ENCODE assay signal across 9 mouse cellular contexts in the genomic region with DNA sequence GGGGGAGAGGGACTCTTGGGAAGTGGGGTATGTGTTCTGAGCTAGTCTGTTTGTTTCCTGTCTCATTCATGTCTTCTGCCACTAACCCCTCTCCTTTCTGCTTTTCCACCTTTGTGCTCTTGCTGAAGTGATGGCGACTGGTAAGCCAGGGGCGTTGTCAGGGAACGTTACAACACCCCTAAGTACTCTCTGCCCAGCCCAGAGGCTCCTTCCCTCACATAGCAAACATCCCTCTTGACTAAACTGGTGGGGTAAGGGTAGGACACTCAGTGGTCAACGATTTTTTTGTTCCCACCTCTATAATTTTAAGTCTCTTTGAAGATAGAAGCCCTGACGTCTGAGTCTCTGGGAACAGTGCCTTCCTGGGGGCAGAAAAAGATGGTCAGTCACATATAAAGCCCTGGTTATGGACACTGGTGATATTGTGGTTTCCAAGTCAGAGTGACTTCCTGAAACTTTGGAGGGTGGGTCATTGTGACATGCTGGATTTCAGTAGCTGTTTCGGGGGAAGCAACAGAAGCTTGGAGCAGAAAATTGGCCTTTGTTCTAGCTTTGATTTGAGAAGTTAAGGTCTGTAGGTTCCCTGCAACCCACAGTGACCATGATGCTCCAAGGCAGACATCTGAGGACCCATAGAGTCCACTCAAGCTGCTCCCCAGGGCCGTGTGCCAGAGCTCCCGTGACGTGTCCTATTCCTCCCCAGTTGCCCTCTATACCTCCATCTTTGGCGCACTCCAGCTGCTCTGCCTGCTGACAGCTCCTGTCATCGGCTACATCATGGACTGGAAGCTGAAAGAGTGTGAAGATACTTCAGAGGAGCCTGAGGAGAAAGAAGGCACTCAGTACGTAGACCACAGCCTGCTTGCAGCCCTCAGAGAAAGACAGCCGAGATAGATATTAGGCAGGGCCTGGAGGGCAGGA. TPM values are rescaled to one million over a fixed set of nuclear protein-coding genes. Genes with fewer than 3 reads are reported as not detected.
DNase-seq lines count a peak whose midpoint lies in the region; ATAC-seq and TF ChIP-seq lines count a peak whose summit lies in the region.
"Had no signal": no experiment of that assay in that cellular context is flagged by ENCODE, and none has a peak within 500 bp of the region (broad histone marks: within the 10 kb centered on the region; RNA-seq: fewer than 3 reads in every experiment).

No protein-coding gene starts in this region.

- peak overlapping the region; percentile 10; the same call in 1 of the 2 replicates for H3K27ac ChIP-seq in liver, embryonic 13.5 days
- H3K27ac ChIP-seq in olfactory bulb, adult 2 months (ENCODE audit: insufficient read depth, low read depth, low read length): peak overlapping the region; percentile 32
- H3K27ac ChIP-seq: neural tube, embryonic 12.5 days had no signal

- no peak overlapping the region for H3K4me3 ChIP-seq in liver, embryonic 13.5 days (replicated peaks)
- no peak overlapping the region for H3K4me3 ChIP-seq in olfactory bulb, adult 2 months (ENCODE audit: insufficient read depth, low read depth, low read length)
- H3K4me3 ChIP-seq: neural tube, embryonic 12.5 days had no signal

- WGBS in liver, embryonic 13.5 days (ENCODE audit: insufficient replicate concordance): 65% methylated on average over 13 of the region's 13 CpGs
- WGBS in olfactory bulb, adult 2 months: 77% methylated on average over 13 of the region's 13 CpGs

- TF ChIP-seq CTCF in olfactory bulb, adult 2 months (IDR thresholded peaks at IDR 0.05; ENCODE audit: insufficient read depth, low read depth, low read length): no peak

- no peak overlapping the region for H3K4me2 ChIP-seq in liver, embryonic 13.5 days
- H3K4me2 ChIP-seq: neural tube, embryonic 12.5 days had no signal

- H3K4me1 ChIP-seq in liver, embryonic 13.5 days (replicated peaks): peaks cover 62% of the 10 kb centered on the region
- H3K4me1 ChIP-seq in olfactory bulb, adult 2 months (ENCODE audit: control insufficient read depth, insufficient read depth, low read length): peaks cover 31% of the 10 kb centered on the region
- H3K4me1 ChIP-seq: neural tube, embryonic 12.5 days had no signal

- peaks cover 2% of the 10 kb centered on the region; the same call in 1 of the 2 replicates for H3K27me3 ChIP-seq in liver, embryonic 13.5 days
- H3K27me3 ChIP-seq: neural tube, embryonic 12.5 days had no signal

- no peak for ATAC-seq in liver, embryonic 13.5 days (ENCODE audit: low read depth)

- no peaks in the 10 kb centered on the region for H3K36me3 ChIP-seq in liver, embryonic 13.5 days

- TF ChIP-seq POLR2A in olfactory bulb, adult 2 months (IDR thresholded peaks at IDR 0.05; ENCODE audit: insufficient read depth, low read depth, low read length): no peak

- 0 out of 2 replicates have a peak overlapping the region, but pooled peaks have one; percentile 19 for H3K9ac ChIP-seq in liver, embryonic 13.5 days
- H3K9ac ChIP-seq: neural tube, embryonic 12.5 days had no signal

- intact Hi-C loops in heart, postnatal 10 days (cut with DNase I): no loop called here
- intact Hi-C loops in gastrocnemius, postnatal 14 days (cut with DNase I; ENCODE audit: low total_unique reads): no loop called here

- no peak for DNase-seq in liver, embryonic 13.5 days
- DNase-seq in liver: no peak
- peak; percentile 56 to 63 for DNase-seq in cerebellum, postnatal 10 days
- peak; percentile 57 to 64 for DNase-seq in heart, postnatal 10 days
- no peak for DNase-seq in kidney, postnatal 36 days
- DNase-seq in gastrocnemius, postnatal 14 days: no peak
- DNase-seq: spleen, adult 18-20 months had no signal

- H3K9me3 ChIP-seq in liver, embryonic 13.5 days (replicated peaks): no peaks in the 10 kb centered on the region
- H3K9me3 ChIP-seq: neural tube, embryonic 12.5 days had no signal

RNA-seq across cellular contexts. Expression of gene Pitpna, which starts 21.4 kb away (rescaled TPM):
- polyA plus RNA-seq in liver, embryonic 13.5 days (2015; fragmentation: Nextera tagmentation; extraction: Ambion mirVana): 33.2 and 38.3 TPM in 2 replicates
- 100 to 1,000 TPM; 146 to 150 TPM for total RNA-seq in heart, postnatal 10 days (2021)
- polyA plus RNA-seq in olfactory bulb, adult 2 months (2012; ENCODE audit: insufficient read depth, insufficient read length, low replicate concordance, missing spikeins): 209 and 678 TPM in 2 replicates
- total RNA-seq in gastrocnemius, postnatal 14 days (2021): 100 to 1,000 TPM; 176 to 185 TPM

RNA-seq across cellular contexts. Expression of gene Slc43a2, which starts 35.0 kb away (rescaled TPM):
- polyA plus RNA-seq in liver, embryonic 13.5 days (2015; fragmentation: Nextera tagmentation; extraction: Ambion mirVana): 3.7 and 5.9 TPM in 2 replicates
- 10 to 100 TPM; 14.2 to 17.3 TPM for total RNA-seq in heart, postnatal 10 days (2021)
- polyA plus RNA-seq in olfactory bulb, adult 2 months (2012; ENCODE audit: insufficient read depth, insufficient read length, low replicate concordance, missing spikeins): 363 TPM in 1 of 2 replicates, not detected in the other
- total RNA-seq in gastrocnemius, postnatal 14 days (2021): 10 to 100 TPM; 25.3 to 30.8 TPM

RNA-seq across cellular contexts. Expression of gene Scarf1, which starts 53.2 kb away (rescaled TPM):
- polyA plus RNA-seq in liver, embryonic 13.5 days (2015; fragmentation: Nextera tagmentation; extraction: Ambion mirVana): 2.6 and 3.0 TPM in 2 replicates
- total RNA-seq in heart, postnatal 10 days (2021): 10 to 100 TPM; 15.9 to 17.8 TPM
- not detected in 2 replicates for polyA plus RNA-seq in olfactory bulb, adult 2 months (2012; ENCODE audit: insufficient read depth, insufficient read length, low replicate concordance, missing spikeins)
- 1 to 10 TPM; 7.1 to 7.2 TPM for total RNA-seq in gastrocnemius, postnatal 14 days (2021)

RNA-seq across cellular contexts. Expression of gene Rilp, which starts 56.6 kb away (rescaled TPM):
- 1.4 and 1.6 TPM in 2 replicates for polyA plus RNA-seq in liver, embryonic 13.5 days (2015; fragmentation: Nextera tagmentation; extraction: Ambion mirVana)
- 10 to 100 TPM; 32.2 to 34.5 TPM for total RNA-seq in heart, postnatal 10 days (2021)
- not detected in 2 replicates for polyA plus RNA-seq in olfactory bulb, adult 2 months (2012; ENCODE audit: insufficient read depth, insufficient read length, low replicate concordance, missing spikeins)
- 10 to 100 TPM; 40.5 to 41.3 TPM for total RNA-seq in gastrocnemius, postnatal 14 days (2021)

Comparison
In these comparisons a context has a peak if more than half of its experiments do, and no peak if none do; other contexts are left out.
1. DNase-seq: peak in cerebellum, postnatal 10 days (2 of 2) and heart, postnatal 10 days (2 of 2); none in liver, embryonic 13.5 days (single experiment), liver (single experiment), kidney, postnatal 36 days (0 of 2) and gastrocnemius, postnatal 14 days (single experiment).